Mouse (Mus musculus): ENCODE measurements around the gene Nfia.

Gene Nfia

GRCm38 (mm10) chr4:98057246-98057645, 284.7 kb downstream of the Nfia start:
- DNase-seq (ENCODE audit: low read depth, low spot score), result no peak

DNA sequence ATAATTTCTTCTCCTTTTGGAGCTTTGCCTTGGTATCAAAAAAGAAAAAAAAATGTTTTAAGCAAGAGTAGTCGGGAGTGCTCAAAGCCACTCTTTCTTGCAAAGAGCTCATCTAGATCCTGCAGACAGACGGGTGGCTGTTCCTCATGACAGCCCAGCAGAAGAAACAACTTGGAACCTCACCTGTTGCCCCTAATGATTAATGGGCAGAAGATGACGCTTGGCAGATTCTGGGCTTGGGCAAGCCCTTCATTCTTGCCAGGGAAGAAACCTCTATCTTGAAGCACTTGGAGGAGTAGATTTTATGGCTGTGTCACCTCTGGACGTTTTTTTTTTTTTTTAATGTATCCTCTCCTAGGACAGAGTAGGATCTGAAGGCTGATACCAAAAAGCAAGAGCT, 285.2 kb downstream of the Nfia start:
- DNase-seq (ENCODE audit: low read depth, low spot score), result no peak

- no peak for DNase-seq (ENCODE audit: low read depth, low spot score)
These were observed 285.6 kb downstream of the Nfia start for GRCm38 (mm10) chr4:98058182-98058581.

- DNase-seq (ENCODE audit: low read depth, low spot score), result no peak
These were observed 288.1 kb downstream of the Nfia start for GRCm38 (mm10) chr4:98060601-98061000.

GRCm38 (mm10) chr4:98061086-98061485, 288.6 kb downstream of the Nfia start:
- DNase-seq (ENCODE audit: low read depth, low spot score), result no peak

DNA sequence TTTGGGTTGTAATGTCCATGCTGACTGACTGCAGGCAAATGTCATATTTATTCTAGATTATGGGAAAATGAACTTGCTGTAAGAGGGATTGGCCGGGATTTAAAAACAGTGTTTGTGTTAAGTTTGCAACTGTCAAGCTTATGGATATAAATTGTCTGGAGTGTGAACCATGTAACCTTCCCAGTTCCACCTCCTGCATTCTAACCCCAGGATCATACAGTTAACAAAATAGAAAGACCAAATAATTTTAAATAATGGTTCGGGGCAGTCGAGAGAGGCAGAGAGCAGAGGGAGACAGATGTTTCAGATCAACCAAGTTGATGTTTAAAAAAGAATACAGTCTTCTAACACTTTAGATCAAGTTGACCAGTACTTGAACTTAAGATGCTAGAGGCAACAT, 290.7 kb downstream of the Nfia start:
- no peak for DNase-seq (ENCODE audit: low read depth, low spot score)

DNA sequence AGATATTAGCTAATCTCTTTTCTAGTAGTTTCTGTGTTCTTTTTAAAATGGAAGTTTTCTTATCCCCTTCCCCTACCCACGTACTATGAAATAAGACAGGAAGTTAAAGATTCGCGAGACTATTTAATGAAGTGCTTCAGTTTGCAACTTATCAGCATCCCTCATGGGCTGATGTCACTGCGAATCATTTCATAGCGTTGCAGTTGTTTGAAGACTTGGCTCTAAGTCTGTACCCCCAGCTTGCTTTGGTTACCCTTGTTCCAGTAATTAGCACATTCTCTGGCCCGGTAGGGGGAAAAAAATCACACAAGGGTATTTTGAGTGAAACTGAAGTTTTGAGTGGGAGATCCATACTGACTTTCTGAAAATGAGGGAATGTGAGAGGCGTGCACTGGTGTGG, 303.6 kb downstream of the Nfia start:
- no peak for DNase-seq (ENCODE audit: low read depth, low spot score)

DNA sequence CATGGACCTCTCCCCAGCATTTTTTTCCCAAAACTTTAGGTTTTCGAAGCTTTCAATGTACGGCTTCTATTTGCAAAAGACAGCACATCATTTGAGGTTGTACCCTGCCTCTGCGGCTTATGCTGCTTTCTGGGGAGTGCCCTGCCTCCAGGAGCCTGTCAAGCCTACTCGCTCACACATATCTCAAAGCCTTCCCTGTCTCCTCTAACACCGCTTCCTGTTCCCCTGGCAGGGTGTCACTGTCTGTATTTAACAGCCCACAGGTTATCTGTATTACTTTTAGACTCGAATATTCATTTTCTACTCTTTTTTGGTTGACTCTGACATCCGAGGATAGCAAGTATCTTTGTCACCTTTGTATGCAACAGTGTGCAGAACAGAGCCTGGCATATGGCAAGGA, 304.1 kb downstream of the Nfia start:
- no peak for DNase-seq (ENCODE audit: low read depth, low spot score)

- DNase-seq (ENCODE audit: low read depth, low spot score), result no peak
These were observed 308.1 kb downstream of the Nfia start for GRCm38 (mm10) chr4:98080586-98080985.

- DNase-seq (ENCODE audit: low read depth, low spot score), result no peak
These were observed 309.4 kb downstream of the Nfia start for GRCm38 (mm10) chr4:98081962-98082361.

GRCm38 (mm10) chr4:98082512-98082911, 310.0 kb downstream of the Nfia start:
- no peak for DNase-seq (ENCODE audit: low read depth, low spot score)

- DNase-seq (ENCODE audit: low read depth, low spot score), result no peak
These were observed 312.5 kb downstream of the Nfia start for GRCm38 (mm10) chr4:98085060-98085459.

GRCm38 (mm10) chr4:98086976-98087375, 314.4 kb downstream of the Nfia start:
- no peak for DNase-seq (ENCODE audit: low read depth, low spot score)

DNA sequence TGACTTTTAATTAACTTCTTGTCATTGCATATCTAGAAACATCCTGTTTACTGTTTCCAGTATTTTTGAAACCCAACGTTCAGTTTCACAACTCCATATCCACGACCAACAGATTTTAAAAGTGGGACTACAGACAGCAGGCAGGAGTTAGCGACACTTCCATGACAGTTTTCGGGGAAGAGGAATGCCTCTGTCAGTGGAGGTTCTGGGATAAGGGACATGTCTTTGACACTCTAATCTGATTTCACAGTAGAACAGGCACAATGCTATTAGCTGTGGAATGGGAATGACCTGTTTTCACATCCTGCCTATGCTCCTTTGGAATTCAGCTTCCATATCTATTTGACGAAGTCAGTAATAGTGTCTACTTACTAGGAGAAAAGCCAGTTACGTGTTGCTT, 317.5 kb downstream of the Nfia start:
- DNase-seq (ENCODE audit: low read depth, low spot score), result no peak

- no peak for DNase-seq (ENCODE audit: low read depth, low spot score)
These were observed 318.1 kb downstream of the Nfia start for GRCm38 (mm10) chr4:98090586-98090985.

GRCm38 (mm10) chr4:98091368-98091827, 318.9 kb downstream of the Nfia start:
- DNase-seq (ENCODE audit: low read depth, low spot score), result no peak

GRCm38 (mm10) chr4:98091901-98092472, 319.5 kb downstream of the Nfia start:
- no peak for DNase-seq (ENCODE audit: low read depth, low spot score)

DNA sequence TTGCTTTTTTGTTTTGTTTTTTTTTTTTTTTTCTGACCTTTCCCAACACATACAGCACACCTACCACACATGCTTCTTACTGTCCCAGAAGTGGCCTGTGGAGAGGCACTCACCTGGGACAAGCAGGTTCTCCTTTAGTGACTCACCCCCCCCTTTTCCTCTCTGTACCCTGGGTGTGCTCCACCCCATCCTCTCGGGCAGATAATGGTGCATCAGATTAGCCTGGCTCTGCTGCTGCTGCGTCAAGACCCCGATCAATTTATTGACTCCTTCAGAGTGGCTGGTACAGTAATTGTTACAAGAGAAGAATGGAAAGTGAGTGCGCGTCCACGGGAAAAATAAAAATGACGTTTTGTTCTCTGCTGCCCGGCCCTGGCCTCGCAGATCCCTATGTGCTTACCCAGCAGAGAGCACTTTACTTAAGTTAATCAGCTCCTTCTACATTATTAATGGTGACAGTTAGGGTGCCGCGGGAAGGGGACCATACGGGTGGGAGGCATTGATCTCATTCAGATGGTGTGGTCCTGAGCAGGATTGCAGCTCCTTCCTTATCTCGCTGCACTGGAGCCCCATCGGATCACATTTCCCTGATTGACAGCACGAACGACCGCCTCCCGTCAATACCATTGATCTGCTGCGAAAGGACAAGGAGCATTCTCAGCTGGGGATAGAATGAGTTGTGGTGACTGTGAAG, 321.7 kb downstream of the Nfia start:
- no peak for DNase-seq (ENCODE audit: low read depth, low spot score)

GRCm38 (mm10) chr4:98095060-98095459, 322.5 kb downstream of the Nfia start:
- DNase-seq (ENCODE audit: low read depth, low spot score), result no peak

DNA sequence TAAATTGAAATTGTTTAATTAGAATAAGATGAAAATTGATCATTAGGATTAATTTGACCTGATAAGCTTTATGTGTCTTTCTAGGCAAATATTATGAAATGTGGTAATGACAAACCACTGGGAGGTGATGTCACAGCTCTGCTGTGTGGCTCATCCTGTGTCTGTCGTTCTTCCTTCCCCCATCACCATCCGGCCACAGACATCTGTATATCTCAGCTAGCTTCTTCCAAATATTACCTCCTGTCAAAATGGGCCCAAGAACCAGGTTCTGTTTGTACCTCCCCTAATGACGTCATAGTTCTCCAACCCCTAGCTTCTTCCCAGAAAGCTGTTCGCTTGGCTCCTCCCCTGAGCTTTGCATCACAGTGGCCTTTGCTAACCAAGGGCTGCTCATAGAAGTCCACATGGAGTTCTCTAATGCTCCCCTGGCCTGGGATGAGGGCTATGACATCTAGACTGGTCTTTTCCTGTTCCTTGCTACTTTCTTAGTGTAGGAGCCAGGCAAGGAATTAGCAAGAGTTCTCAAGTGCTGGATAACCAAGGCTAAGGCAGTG, 324.6 kb downstream of the Nfia start:
- DNase-seq (ENCODE audit: low read depth, low spot score), result no peak

DNA sequence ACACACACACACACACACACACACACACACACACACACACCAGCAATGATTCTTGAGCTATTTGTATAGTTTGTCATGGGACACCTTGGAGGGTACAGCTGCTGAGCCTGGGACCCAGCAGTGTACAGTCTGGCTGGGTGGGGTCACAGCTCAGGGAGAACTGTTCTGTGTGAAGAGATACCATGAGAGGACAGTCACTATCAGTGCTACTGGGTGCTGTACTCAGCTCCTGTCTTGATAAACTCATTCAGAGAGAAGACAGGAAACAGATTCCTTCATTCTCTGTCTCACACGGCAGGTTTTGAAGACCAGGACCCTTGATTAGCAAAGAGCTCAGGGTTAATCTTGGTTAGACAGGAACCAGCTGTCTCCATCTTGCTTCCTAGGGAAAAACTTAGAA, 326.1 kb downstream of the Nfia start:
- DNase-seq (ENCODE audit: low read depth, low spot score), result no peak

- DNase-seq (ENCODE audit: low read depth, low spot score), result no peak
These were observed 326.9 kb downstream of the Nfia start for GRCm38 (mm10) chr4:98099433-98099832.

Measured in CD4-positive helper T cell, adult 2 months (primary cell).